Mouse (Mus musculus): ENCODE measurements around the gene Zfyve27.

GRCm38 (mm10) chr19:42217374-42217763 is 53.6 kb downstream of the Zfyve27 start:
- TF ChIP-seq CTCF (IDR thresholded peaks at IDR 0.05; ENCODE audit: low read depth, low read length) (peak; percentile 55; the same call in 1 of the 2 replicates), POLR2A (IDR thresholded peaks at IDR 0.05; ENCODE audit: borderline replicate concordance, low read depth, low read length) (no peak)
